Mouse (Mus musculus) heart, adult 9 months (tissue): ENCODE data around the gene Cacul1.
A peak's percentile ranks its signal among the peaks of the same experiment; 100 is the strongest.
"Not testable (repeated sequence)": the region's sequence is repeated elsewhere in the genome, so short reads cannot be mapped to it uniquely, and the experiment has no call there.

Experiments
- DNase-seq, 2 experiments: peaks; one replicate each; pipeline ENCODE4 v3.0.0; 2022; ENCODE audit warnings: low spot score in 2 of 2

Gene Cacul1

GRCm38 (mm10) chr19:60580582-60581339 lies at the start of gene Cacul1:
Gene Cacul1 (minus strand): TSS chr19:60581025.
- peak; percentile 97 for DNase-seq

- DNase-seq: no peak
Measured at GRCm38 (mm10) chr19:60619420-60619819, 38.6 kb upstream of the Cacul1 start.

- DNase-seq: no peak
Measured at GRCm38 (mm10) chr19:60617007-60617406, 36.2 kb upstream of the Cacul1 start.

DNA sequence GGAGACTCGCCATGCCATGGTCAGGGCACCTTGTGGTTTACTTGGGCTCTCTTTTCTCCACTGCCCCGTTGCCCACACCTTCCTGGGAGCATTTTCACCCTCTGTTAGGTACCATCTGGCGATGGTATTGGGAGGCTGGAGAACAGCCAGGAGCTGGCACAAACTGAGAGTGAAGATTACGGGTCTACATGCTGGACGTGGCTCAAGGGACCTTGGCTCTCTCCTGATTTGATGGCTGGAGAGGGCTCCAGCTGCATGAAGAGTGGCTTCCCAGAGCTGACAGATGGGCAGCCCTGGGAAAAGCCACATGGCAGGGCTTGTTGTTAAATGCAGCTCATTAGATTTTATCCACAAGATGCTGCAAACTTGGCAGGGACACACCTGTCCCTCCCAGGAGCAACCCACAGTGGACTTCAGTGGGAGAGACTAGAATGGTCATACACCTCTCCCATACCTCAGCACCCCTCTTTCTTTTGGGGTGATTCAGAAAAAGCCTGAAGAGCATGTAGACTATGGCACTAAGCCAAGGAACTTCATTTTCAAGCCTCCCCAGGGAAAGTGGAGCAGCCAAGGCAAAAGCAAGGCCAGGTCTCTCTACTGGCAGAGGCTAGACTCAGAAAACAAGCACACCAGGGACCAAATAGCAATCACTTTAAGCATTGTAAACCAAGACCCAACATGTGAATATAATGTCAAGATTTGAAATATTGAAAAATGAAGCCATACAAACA lies 34.8 kb upstream of the Cacul1 start:
- peak; percentile 3 to 15 for DNase-seq

DNA sequence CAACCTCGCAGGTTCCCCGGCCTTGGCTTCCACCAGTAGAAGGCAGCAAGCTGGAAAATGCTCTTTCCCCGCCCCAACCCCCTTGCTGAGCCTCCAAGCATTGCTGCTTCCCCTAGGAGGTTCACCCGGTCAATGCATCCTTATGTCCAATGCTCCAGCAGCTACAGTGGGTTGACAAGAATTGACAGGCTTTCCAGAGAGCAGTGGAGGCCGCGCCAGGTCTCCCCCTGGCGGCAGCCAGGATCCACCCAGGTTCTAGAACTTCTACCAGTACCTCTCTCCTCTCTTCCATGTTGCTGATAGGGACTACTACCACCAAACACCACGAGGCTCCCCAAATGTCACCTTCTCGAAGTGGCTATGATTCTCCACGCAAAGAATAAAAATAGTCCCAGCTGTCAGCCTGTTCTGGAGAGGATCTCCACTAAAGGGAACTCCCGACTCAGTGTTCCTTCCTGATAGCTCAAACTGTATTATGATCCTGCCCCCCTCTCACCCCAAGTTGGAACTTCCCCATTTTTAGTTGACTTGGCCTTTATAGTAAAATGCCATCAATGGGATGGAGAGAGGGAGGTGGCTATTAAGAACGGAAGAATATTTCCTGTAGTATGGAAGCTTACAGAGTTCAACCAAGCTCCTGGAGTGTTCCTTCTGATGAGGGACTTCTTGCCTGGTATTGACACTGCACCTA lies 30.8 kb upstream of the Cacul1 start:
- DNase-seq: peak in 1 of 2 experiments; percentile 8

DNA sequence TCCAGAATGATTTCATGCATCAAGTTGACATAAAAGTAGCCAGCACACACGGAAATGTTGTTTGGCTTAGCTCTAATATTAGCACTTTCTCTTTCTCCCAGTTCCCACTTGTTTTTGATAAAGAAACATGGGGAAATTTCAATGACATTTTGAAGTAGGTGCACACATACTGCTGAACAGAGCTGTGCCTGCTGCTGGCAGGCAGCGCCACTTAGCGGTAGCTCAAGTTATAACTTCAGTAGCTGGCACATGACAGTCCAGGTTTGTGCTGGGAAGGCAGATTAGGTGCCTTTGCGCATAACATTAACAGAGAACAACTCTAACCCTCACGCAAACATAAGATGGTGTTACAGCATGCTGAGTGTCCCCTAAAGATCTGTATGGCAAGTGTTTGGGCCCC lies 27.9 kb upstream of the Cacul1 start:
- peak in 1 of 2 experiments; percentile 30 for DNase-seq

GRCm38 (mm10) chr19:60603586-60603985 lies 22.8 kb upstream of the Cacul1 start:
- DNase-seq: no peak

GRCm38 (mm10) chr19:60602066-60602465 lies 21.2 kb upstream of the Cacul1 start:
- not testable (repeated sequence) for DNase-seq

DNA sequence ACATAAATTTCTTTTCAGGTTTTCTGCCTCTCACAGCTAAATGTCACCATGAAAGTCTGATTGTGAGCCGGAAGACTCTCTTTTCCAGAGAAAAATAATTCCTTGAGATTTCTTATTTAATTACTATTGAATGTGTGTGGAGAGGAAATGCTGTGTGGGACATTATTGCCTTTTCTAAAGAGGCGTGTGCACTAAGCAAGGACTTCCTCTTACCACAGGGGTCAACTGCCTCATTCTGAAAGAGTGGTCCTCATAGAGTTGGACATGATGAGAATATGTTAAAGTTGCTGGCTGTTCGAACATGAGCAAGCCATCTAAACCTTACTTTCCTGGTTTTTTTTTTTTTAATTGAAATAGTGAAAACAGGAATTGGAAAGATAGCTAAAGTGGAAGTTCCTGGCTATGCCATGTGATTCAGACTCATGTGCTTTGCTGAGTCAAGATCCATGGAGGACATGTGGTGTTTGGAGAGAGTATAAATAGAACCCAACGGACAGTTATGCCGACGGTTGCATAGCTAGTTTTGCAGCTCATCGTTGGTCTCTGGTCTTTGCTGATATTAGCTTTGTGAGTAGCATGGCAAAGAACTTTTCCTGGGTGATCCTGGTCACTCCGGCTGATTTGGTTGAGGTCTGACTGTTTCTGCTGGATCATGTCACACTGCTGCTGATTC lies 17.3 kb upstream of the Cacul1 start:
- peak in 1 of 2 experiments; percentile 4 for DNase-seq

DNA sequence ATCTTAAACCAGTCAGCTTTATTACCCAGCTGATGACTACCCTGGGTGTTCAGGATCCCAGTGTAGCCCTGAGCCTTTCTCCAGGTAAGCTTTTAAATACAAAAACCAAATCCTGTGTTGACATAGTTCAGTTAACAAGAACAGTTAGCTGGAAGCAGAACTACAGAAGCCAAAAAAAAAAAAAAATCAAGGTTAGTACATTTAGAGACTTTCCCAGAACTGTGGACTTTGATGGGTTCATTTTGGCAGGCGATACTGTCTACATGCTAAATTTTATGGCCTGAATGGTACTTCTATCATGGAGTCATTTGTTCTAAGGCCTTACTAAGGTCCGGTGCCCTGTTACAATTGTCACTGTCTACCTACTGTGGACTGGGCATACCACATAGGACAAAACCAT lies 8.8 kb upstream of the Cacul1 start:
- no peak for DNase-seq

GRCm38 (mm10) chr19:60586652-60587051 lies 5.8 kb upstream of the Cacul1 start:
- no peak for DNase-seq

DNA sequence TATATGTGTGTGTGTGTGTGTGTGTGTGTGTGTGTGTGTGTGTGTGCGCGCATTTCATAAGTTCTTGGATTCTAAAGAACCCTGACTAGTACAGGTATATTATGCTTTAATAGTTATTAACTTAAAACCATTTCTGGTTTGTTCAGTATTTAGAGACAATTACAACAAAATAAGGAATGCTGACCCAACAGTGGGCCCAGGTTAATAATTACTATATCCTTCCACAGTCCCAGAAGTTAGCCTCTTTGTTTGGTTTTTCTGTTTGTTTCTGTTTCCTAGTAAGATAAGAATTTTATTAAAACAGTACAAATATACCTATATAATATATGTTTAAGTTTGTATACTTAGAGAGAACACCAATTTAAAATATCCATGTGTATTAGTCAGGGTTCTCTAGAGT lies 2.4 kb upstream of the Cacul1 start:
- no peak for DNase-seq

DNA sequence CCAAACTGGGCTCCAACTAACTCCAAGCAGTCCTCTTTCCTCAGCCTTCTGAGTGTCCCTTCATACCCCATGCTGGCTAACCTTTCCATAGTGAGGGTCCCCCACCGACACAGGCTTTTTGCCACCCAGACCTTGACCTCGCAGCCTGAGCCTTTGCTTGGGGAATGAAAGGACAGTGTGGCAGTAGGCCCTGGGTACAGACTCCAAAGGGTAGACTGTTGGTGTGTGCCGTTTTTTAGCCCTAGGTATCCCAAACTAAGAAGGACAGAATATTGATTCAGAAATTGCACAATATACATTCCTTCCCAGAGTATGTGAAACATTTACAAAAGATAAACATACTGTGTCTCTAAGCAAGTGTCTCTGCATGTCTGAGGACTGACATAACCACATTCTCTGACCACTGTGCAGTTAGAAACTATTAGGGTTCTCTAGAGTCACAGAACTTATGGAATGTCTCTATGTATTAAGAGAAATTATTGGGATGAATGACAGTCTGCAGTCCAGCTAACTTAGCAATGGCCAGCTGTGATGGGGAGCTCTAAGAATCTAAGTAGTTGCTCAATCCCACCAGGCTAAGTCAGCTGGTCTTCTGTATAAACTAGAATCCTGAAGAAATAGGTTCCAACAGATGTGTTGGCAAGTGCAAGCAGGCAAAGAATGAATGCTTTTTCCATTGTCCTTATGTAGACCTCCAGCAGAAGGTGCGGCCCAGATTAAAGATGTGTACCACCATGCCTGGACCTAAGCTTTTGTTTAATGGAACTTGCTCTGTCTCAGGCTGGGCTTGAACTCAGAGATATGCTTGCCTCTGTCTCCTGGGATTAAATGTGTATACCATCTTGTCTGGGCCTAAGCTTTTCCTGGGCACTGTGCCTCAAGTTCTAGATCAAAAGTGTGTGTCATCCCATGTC lies 809 bp upstream of the Cacul1 start:
- DNase-seq: peak in 1 of 2 experiments; percentile 8

GRCm38 (mm10) chr19:60579771-60580581 lies 849 bp downstream of the Cacul1 start:
- DNase-seq: peak; percentile 1 to 17

GRCm38 (mm10) chr19:60576741-60577140 lies 4.1 kb downstream of the Cacul1 start:
- DNase-seq: no peak

DNA sequence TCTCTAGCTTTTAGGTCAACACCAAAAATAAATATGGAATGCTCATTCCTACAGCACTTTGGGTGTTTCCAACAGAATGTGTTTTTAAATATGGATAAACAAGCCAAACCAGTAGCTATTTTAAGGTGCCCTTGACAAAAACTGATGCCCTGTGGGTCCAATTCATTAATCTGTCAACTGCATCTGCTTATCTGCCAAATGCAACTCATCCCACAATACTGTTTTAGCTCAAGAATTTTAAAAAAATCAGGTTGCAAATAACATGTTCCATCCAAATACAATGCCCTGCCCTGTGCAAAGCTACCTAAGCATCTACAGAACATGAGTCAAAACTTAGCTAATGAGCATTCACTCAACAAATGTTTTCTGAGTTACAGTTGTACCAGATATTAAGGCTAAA lies 20.3 kb downstream of the Cacul1 start:
- no peak for DNase-seq

DNA sequence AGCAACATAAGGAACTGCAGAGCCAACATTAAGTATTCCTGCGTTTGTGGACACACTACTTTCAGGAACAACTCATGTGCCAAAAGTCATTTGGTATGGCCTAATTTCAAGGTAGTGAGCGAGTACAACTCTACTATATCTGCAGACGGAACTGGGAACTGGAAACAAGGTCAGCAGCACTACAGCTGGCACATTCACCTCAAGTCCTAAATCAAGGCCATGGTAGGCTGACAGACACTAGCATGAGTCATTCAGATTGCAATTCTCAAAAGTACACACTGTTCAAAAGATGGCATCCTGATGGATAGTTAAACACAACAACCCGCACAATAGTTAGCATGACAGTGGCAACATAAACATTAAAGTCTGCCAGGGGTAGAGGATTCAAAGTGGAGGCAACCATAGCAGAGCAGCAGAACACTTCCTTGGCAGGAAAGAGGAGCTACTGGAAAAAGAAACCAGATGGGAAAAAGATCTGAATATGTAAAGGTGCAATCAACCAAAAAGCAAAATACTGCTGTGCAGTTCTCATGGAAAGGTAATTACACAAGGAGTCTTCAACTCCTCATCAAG lies 25.9 kb downstream of the Cacul1 start:
- DNase-seq: peak in 1 of 2 experiments; percentile 21

DNA sequence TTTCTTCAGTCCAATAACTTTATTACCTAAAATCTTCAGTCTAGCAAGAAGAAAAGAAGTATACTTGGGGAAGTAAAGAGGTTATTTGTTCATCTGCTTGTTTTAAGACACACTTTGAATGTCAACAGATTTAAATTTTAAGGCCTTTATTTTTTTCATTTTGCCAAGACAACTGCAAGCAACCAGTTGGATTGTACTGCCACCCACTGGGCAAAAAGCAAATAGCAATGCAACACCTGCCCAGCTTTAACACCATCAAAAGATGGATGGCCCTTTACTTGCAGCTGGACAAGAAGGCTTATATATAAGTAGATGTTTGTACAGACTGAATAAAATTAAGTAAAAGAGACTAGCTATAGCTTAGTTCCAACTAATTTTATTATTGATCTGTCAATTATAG lies 27.3 kb downstream of the Cacul1 start:
- DNase-seq: peak in 1 of 2 experiments; percentile 34

- no peak for DNase-seq
Measured at GRCm38 (mm10) chr19:60543302-60543701, 37.5 kb downstream of the Cacul1 start.

- no peak for DNase-seq
Measured at GRCm38 (mm10) chr19:60531897-60532296, 48.9 kb downstream of the Cacul1 start.
